ENCODE assay signal across 20 mouse cellular contexts in the genomic region with DNA sequence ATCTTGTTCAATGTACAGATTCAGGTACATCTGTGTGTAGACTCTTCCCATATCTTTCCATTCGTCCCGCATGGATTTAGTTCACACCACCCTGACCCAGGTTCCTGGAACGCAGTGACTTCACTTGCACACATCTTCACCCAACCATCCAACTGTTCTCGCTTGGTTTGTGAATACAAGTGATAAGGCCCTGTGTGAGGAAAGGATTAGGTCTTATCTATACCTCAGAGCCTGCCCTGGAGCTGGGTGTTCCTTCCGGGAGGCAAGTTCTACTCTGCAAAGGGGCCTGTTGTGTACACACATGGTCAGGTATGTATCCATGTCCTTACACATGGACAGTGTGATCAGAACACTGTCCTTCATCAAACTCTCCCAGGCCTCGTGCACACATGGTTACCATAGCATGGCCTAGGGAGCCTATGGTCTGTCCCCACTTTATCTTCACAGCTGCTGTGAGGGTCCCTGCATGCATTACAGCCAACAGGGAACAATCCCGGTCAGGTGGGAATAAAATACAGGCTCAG. TPM values are rescaled to one million over a fixed set of nuclear protein-coding genes. Genes with fewer than 3 reads are reported as not detected.
DNase-seq lines count a peak whose midpoint lies in the region; ATAC-seq and TF ChIP-seq lines count a peak whose summit lies in the region.
"Had no signal": no experiment of that assay in that cellular context is flagged by ENCODE, and none has a peak within 500 bp of the region (broad histone marks: within the 10 kb centered on the region; RNA-seq: fewer than 3 reads in every experiment).

No protein-coding gene starts in this region.

- dilution Hi-C loops in CH12.LX (cut with MboI; ENCODE audit: extremely low pct_ligation_motif_present, extremely low pct_unique_long_range_greater_than_20kb, low sequenced_read_pairs), result no loop called here

- no peak for TF ChIP-seq CTCF in CH12.LX (conservative IDR thresholded peaks at IDR 0.05 in 1 of 2, IDR thresholded peaks at IDR 0.05 in 1 of 2; ENCODE audit: low read depth in 2 of 2, low read length in 2 of 2)
- TF ChIP-seq CTCF in G1E (IDR thresholded peaks at IDR 0.05; ENCODE audit: low read depth, low read length), result no peak

- H3K79me2 ChIP-seq in CH12.LX (replicated peaks; ENCODE audit: control insufficient read depth, extremely low read depth, insufficient read depth, poor library complexity, severe bottlenecking), result no peaks in the 10 kb centered on the region

- peak; percentile 22; the same call in 1 of the 2 replicates for ATAC-seq in G1E (ENCODE audit: extremely low read depth, insufficient number of reproducible peaks, low FRiP score, poor library complexity, severe bottlenecking)
- ATAC-seq in erythroblast, adult 5-6 weeks (replicated peaks; ENCODE audit: low FRiP score, poor library complexity, severe bottlenecking), result peak; percentile 74
- peak; percentile 96 for ATAC-seq in liver, embryonic 15.5 days (ENCODE audit: insufficient read depth)
- ATAC-seq: CD4-positive, CD25-positive, alpha-beta regulatory T cell, adult 4 months; forebrain, embryonic 13.5 days; midbrain, embryonic 16.5 days had no signal

- no peak for TF ChIP-seq EP300 in CH12.LX (IDR thresholded peaks at IDR 0.05; ENCODE audit: low read length)

- no peak overlapping the region for H3K4me2 ChIP-seq in CH12.LX (ENCODE audit: insufficient read depth, low read depth, poor library complexity, severe bottlenecking)
- H3K4me2 ChIP-seq in liver, embryonic 15.5 days, result peak overlapping the region; percentile 58
- H3K4me2 ChIP-seq: embryonic facial prominence, embryonic 15.5 days; forebrain, embryonic 13.5 days; lung, embryonic 14.5 days had no signal

- no peak overlapping the region for H3K9ac ChIP-seq in CH12.LX (ENCODE audit: insufficient read depth, low read depth)
- H3K9ac ChIP-seq in liver, embryonic 15.5 days, result no peak overlapping the region
- H3K9ac ChIP-seq: embryonic facial prominence, embryonic 15.5 days; forebrain, embryonic 13.5 days; lung, embryonic 14.5 days had no signal

- peak; percentile 5; the same call in 1 of the 2 replicates for TF ChIP-seq POLR2A in CH12.LX (IDR thresholded peaks at IDR 0.05; ENCODE audit: low read depth, low read length)

- H3K36me3 ChIP-seq in CH12.LX (replicated peaks in 1 of 2; ENCODE audit: control insufficient read depth in 1 of 2, insufficient read depth in 1 of 2, low read length in 1 of 2) (peaks cover 86 to 88% of the 10 kb centered on the region in 2 experiments), G1E (replicated peaks) (no peaks in the 10 kb centered on the region)
- peaks cover 8% of the 10 kb centered on the region; the same call in 1 of the 2 replicates for H3K36me3 ChIP-seq in liver, embryonic 15.5 days (replicated peaks)
- H3K36me3 ChIP-seq: embryonic facial prominence, embryonic 15.5 days had no signal

- no peak for DNase-seq in CH12.LX (ENCODE audit: extremely low read depth)
- no peak for DNase-seq in G1E (ENCODE audit: low spot score)
- DNase-seq in kidney, adult 18-20 months, result no peak
- DNase-seq in frontal cortex, postnatal 25 days (ENCODE audit: low spot score in 2 of 2), result no peak
- DNase-seq in testis, postnatal 14 days (ENCODE audit: low spot score), result no peak
- DNase-seq: adrenal gland, postnatal 14 days; cerebellum, adult 9-11 months; embryo, embryonic 11 days; kidney, adult 9 months; lung, embryonic 14.5 days; lung, postnatal 4 days; retina, postnatal 1 day had no signal

- H3K27ac ChIP-seq in CH12.LX (ENCODE audit: insufficient read depth, low read depth), result no peak overlapping the region
- H3K27ac ChIP-seq in liver, embryonic 15.5 days (replicated peaks), result peak overlapping the region; percentile 75
- H3K27ac ChIP-seq: embryonic facial prominence, embryonic 15.5 days; forebrain, embryonic 13.5 days; hindbrain, embryonic 10.5 days had no signal

- in situ Hi-C loops in CH12.LX (cut with MboI; ENCODE audit: low pct_ligation_motif_present, low pct_unique_long_range_greater_than_20kb, low sequenced_read_pairs), result no loop called here

- H3K27me3 ChIP-seq in CH12.LX (replicated peaks), result no peaks in the 10 kb centered on the region
- H3K27me3 ChIP-seq in G1E (ENCODE audit: insufficient read depth, low read length), result no peaks in the 10 kb centered on the region
- no peaks in the 10 kb centered on the region for H3K27me3 ChIP-seq in liver, embryonic 15.5 days
- H3K27me3 ChIP-seq: embryonic facial prominence, embryonic 15.5 days; forebrain, embryonic 13.5 days had no signal

- 23% methylated on average over 7 of the region's 7 CpGs for WGBS in liver, embryonic 15.5 days (ENCODE audit: insufficient replicate concordance)

- no peak for TF ChIP-seq RAD21 in CH12.LX (IDR thresholded peaks at IDR 0.05; ENCODE audit: low read depth, low read length)

- H3K4me3 ChIP-seq in CH12.LX (replicated peaks in 1 of 3; ENCODE audit: low read depth in 2 of 3, low read length in 2 of 3, poor library complexity in 1 of 3) (no peak overlapping the region), G1E (ENCODE audit: low read depth, low read length) (no peak overlapping the region)
- no peak overlapping the region for H3K4me3 ChIP-seq in liver, embryonic 15.5 days (replicated peaks)
- H3K4me3 ChIP-seq: embryonic facial prominence, embryonic 15.5 days; forebrain, embryonic 13.5 days; hindbrain, embryonic 10.5 days had no signal

- H3K4me1 ChIP-seq in CH12.LX (ENCODE audit: control insufficient read depth in 1 of 2, insufficient read depth in 2 of 2), result no peaks in the 10 kb centered on the region
- H3K4me1 ChIP-seq in G1E (ENCODE audit: insufficient read depth, low read depth, low read length), result no peaks in the 10 kb centered on the region
- peaks cover 31% of the 10 kb centered on the region for H3K4me1 ChIP-seq in liver, embryonic 15.5 days (replicated peaks)
- H3K4me1 ChIP-seq: embryonic facial prominence, embryonic 15.5 days; hindbrain, embryonic 10.5 days had no signal

- H3K9me3 ChIP-seq in CH12.LX (replicated peaks; ENCODE audit: low read length) (no peaks in the 10 kb centered on the region), G1E (replicated peaks) (no peaks in the 10 kb centered on the region)
- H3K9me3 ChIP-seq in liver, embryonic 15.5 days (replicated peaks), result no peaks in the 10 kb centered on the region
- H3K9me3 ChIP-seq: embryonic facial prominence, embryonic 15.5 days; forebrain, embryonic 13.5 days; hindbrain, embryonic 10.5 days had no signal

TF ChIP-seq in CH12.LX, 34 proteins besides CTCF, POLR2A, EP300 and RAD21:
- TF ChIP-seq MYC (IDR thresholded peaks at IDR 0.05; ENCODE audit: low read depth, low read length), result no peak
- no peak for TF ChIP-seq ETS1 (conservative IDR thresholded peaks at IDR 0.05; ENCODE audit: low read depth, low read length)
- TF ChIP-seq HCFC1 (IDR thresholded peaks at IDR 0.05; ENCODE audit: low read depth, low read length), result no peak
- no peak for TF ChIP-seq POLR2AphosphoS2 (IDR thresholded peaks at IDR 0.05; ENCODE audit: low read depth, low read length)
- no peak for TF ChIP-seq RCOR1 (conservative IDR thresholded peaks at IDR 0.05; ENCODE audit: low read depth, low read length)
- TF ChIP-seq ZKSCAN1 (IDR thresholded peaks at IDR 0.05; ENCODE audit: borderline replicate concordance, low read depth, low read length), result no peak
- TF ChIP-seq BHLHE40 (IDR thresholded peaks at IDR 0.05; ENCODE audit: low read depth, low read length), result no peak
- no peak for TF ChIP-seq MAFK (IDR thresholded peaks at IDR 0.05; ENCODE audit: insufficient replicate concordance, low read length)
- no peak for TF ChIP-seq CHD2 (IDR thresholded peaks at IDR 0.05; ENCODE audit: low read length)
- TF ChIP-seq UBTF (IDR thresholded peaks at IDR 0.05; ENCODE audit: low read depth, low read length), result no peak
- no peak for TF ChIP-seq E2F4 (IDR thresholded peaks at IDR 0.05; ENCODE audit: insufficient replicate concordance, low read depth, low read length)
- TF ChIP-seq JUND (conservative IDR thresholded peaks at IDR 0.05; ENCODE audit: low read depth, low read length), result no peak
- TF ChIP-seq ELF1 (IDR thresholded peaks at IDR 0.05; ENCODE audit: low read depth, low read length), result no peak
- TF ChIP-seq MAX (IDR thresholded peaks at IDR 0.05; ENCODE audit: low read length), result no peak
- no peak for TF ChIP-seq NELFE (IDR thresholded peaks at IDR 0.05; ENCODE audit: low read depth, low read length)
- no peak for TF ChIP-seq ZMIZ1 (IDR thresholded peaks at IDR 0.05; ENCODE audit: low read depth, low read length)
- TF ChIP-seq ZC3H11A (IDR thresholded peaks at IDR 0.05; ENCODE audit: low read depth, low read length), result no peak
- TF ChIP-seq GABPA (IDR thresholded peaks at IDR 0.05; ENCODE audit: insufficient replicate concordance, low read depth, low read length), result no peak
- TF ChIP-seq SIN3A (IDR thresholded peaks at IDR 0.05; ENCODE audit: low read length), result no peak
- no peak for TF ChIP-seq USF2 (conservative IDR thresholded peaks at IDR 0.05; ENCODE audit: low read depth, low read length)

RNA-seq across cellular contexts. Expression of a gene that starts 5.9 kb away (rescaled TPM):
- 3.8 and 3.9 TPM in 2 replicates for total RNA-seq in CH12.LX (2012; rRNA removed)
- not detected in 2 replicates for total RNA-seq in CH12.LX (2014; rRNA removed)
- 12.1 and 12.5 TPM in 2 replicates for polyA plus RNA-seq in CH12.LX (2012; ENCODE audit: insufficient read length, low read depth)
- not detected in 2 replicates for total RNA-seq in G1E (2014; fragmentation: Nextera tagmentation)
- 0.11 TPM in 1 of 2 replicates, not detected in the other for total RNA-seq in G1E (2017)
- polyA plus RNA-seq in G1E (2012), result not detected in 2 replicates
- not detected in 2 replicates for total RNA-seq in erythroblast, adult 5-6 weeks (2015; ENCODE audit: low replicate concordance)
- not detected in 2 replicates for total RNA-seq in erythroblast, adult 5-6 weeks (2017; ENCODE audit: low replicate concordance)
- polyA plus RNA-seq in liver, embryonic 15.5 days (2015; fragmentation: Nextera tagmentation; extraction: Ambion mirVana), result 0.03 and 0.12 TPM in 2 replicates
- total RNA-seq: adrenal gland, postnatal 14 days; granulocyte monocyte progenitor cell, adult 5-6 weeks had no signal
- polyA plus RNA-seq: lung, embryonic 14.5 days had no signal

Comparison
In these comparisons a context has a peak if more than half of its experiments do, and no peak if none do; other contexts are left out.
1. ATAC-seq: peak in every context shown above with its lines; median percentile 96 in liver, embryonic 15.5 days; 74 in erythroblast, adult 5-6 weeks; 22 in G1E.